Mouse (Mus musculus) kidney, embryonic 14.5 days (tissue): ENCODE measurements at regions not wholly inside any gene's neighbourhood (a gene's known extent, or its start where the extent isn't known, plus 50 kb on each side); places are given as distances from the start of the nearest gene placed in this dataset.

Source experiments
- ATAC-seq: fragments of 200-750 bp; cut with Nextera tagmentation; 2 replicates; pipeline ENCODE4 v1.8.0; 2017; ENCODE audit warnings: moderate number of reproducible peaks, mild to moderate bottlenecking, moderate TSS enrichment, moderate library complexity; ENCODE audit not compliant: low FRiP score, low TSS enrichment
- H3K27ac ChIP-seq: fragments of 300-500 bp; sonication (generic); 2 replicates; pipeline ENCODE4 v1.5.1; 2014; ENCODE audit warnings: low read depth, mild to moderate bottlenecking, low read length, moderate library complexity, mixed read lengths
- H3K27me3 ChIP-seq: fragments of 300-500 bp; sonication (generic); 2 replicates; pipeline ENCODE4 v1.6.1; 2014; ENCODE audit warnings: mild to moderate bottlenecking, low read length; ENCODE audit not compliant: control insufficient read depth, insufficient read depth
- H3K36me3 ChIP-seq: fragments of 300-500 bp; sonication (generic); 2 replicates; pipeline ENCODE4 v1.6.1; 2014; ENCODE audit warnings: low read length, mixed read lengths; ENCODE audit not compliant: control insufficient read depth, insufficient read depth
- H3K4me1 ChIP-seq: fragments of 300-500 bp; sonication (generic); 2 replicates; pipeline ENCODE4 v1.6.1; 2014; ENCODE audit warnings: low read length, mixed read lengths; ENCODE audit not compliant: control insufficient read depth, insufficient read depth
- H3K4me2 ChIP-seq: fragments of 300-500 bp; sonication (generic); replicated peaks from 2 replicates; pipeline ENCODE4 v1.6.1; 2014; ENCODE audit warnings: low read depth, mild to moderate bottlenecking, low read length
- H3K4me3 ChIP-seq: fragments of 300-500 bp; sonication (generic); 2 replicates; pipeline ENCODE4 v1.5.1; 2014; ENCODE audit warnings: mild to moderate bottlenecking, low read length
- H3K9ac ChIP-seq: fragments of 300-500 bp; sonication (generic); 2 replicates; pipeline ENCODE4 v1.6.1; 2014; ENCODE audit warnings: low read depth, mild to moderate bottlenecking, low read length, moderate library complexity
- H3K9me3 ChIP-seq: fragments of 300-500 bp; sonication (generic); 2 replicates; pipeline ENCODE4 v1.6.1; 2016; ENCODE audit warnings: low read length; ENCODE audit not compliant: control insufficient read depth
- WGBS: fragments of 180-500 bp; shearing (Covaris S2); extraction: QIAGEN DNeasy Blood & Tissue Kit; methylation state at CpG from one replicate; pipeline ENCODE4 v1.1.7; 2014; 5-methylcytosine and 5-hydroxymethylcytosine counted together

- 71% methylated on average over 5 of the region's 5 CpGs for WGBS
- Histone ChIP-seq H3K9me3 (no peaks in the 10 kb centered on the region), H3K27ac (no peak overlapping the region), H3K4me2 (no peak overlapping the region), H3K9ac (no peak overlapping the region), H3K27me3 (no peaks in the 10 kb centered on the region), H3K4me1 (no peaks in the 10 kb centered on the region), H3K36me3 (no peaks in the 10 kb centered on the region), H3K4me3 (no peak overlapping the region)
- no peak for ATAC-seq
Observed at GRCm38 (mm10) chr9:91566006-91566641, 200.5 kb upstream of the Zic1 start.

- no peaks in the 10 kb centered on the region for H3K27me3 ChIP-seq
- no peak overlapping the region for H3K27ac ChIP-seq
- no peak overlapping the region for H3K4me3 ChIP-seq
- H3K4me1 ChIP-seq: no peaks in the 10 kb centered on the region
- no peaks in the 10 kb centered on the region for H3K9me3 ChIP-seq
- no peak overlapping the region for H3K9ac ChIP-seq
- no peak for ATAC-seq
- WGBS: 70% methylated on average over 2 of the region's 2 CpGs
- H3K4me2 ChIP-seq: no peak overlapping the region
- no peaks in the 10 kb centered on the region for H3K36me3 ChIP-seq
Observed at GRCm38 (mm10) chr9:91561331-91561730, 195.7 kb upstream of the Zic1 start.

GRCm38 (mm10) chr9:91559794-91560193 is 194.2 kb upstream of the Zic1 start:
- H3K9me3 ChIP-seq: no peaks in the 10 kb centered on the region
- no peak for ATAC-seq
- H3K27me3 ChIP-seq: no peaks in the 10 kb centered on the region
- H3K27ac ChIP-seq: no peak overlapping the region
- 85% methylated on average over 6 of the region's 6 CpGs for WGBS
- no peak overlapping the region for H3K9ac ChIP-seq
- H3K36me3 ChIP-seq: no peaks in the 10 kb centered on the region
- no peak overlapping the region for H3K4me2 ChIP-seq
- no peaks in the 10 kb centered on the region for H3K4me1 ChIP-seq
- no peak overlapping the region for H3K4me3 ChIP-seq

GRCm38 (mm10) chr9:91547051-91547450 is 181.4 kb upstream of the Zic1 start:
- no peak overlapping the region for H3K9ac ChIP-seq
- 69% methylated on average over 4 of the region's 4 CpGs for WGBS
- no peaks in the 10 kb centered on the region for H3K27me3 ChIP-seq
- H3K9me3 ChIP-seq: no peaks in the 10 kb centered on the region
- H3K4me2 ChIP-seq: no peak overlapping the region
- no peaks in the 10 kb centered on the region for H3K36me3 ChIP-seq
- no peak overlapping the region for H3K27ac ChIP-seq
- no peak overlapping the region for H3K4me3 ChIP-seq
- no peak for ATAC-seq
- no peaks in the 10 kb centered on the region for H3K4me1 ChIP-seq

GRCm38 (mm10) chr9:91545402-91545801 is 179.8 kb upstream of the Zic1 start:
- Histone ChIP-seq H3K4me1 (no peaks in the 10 kb centered on the region), H3K4me2 (no peak overlapping the region), H3K9me3 (no peaks in the 10 kb centered on the region), H3K9ac (no peak overlapping the region), H3K36me3 (no peaks in the 10 kb centered on the region), H3K27ac (no peak overlapping the region), H3K27me3 (no peaks in the 10 kb centered on the region), H3K4me3 (no peak overlapping the region)
- ATAC-seq: no peak
- 71% methylated on average over 6 of the region's 6 CpGs for WGBS

- no peak for ATAC-seq
- no peak overlapping the region for H3K4me3 ChIP-seq
- H3K9me3 ChIP-seq: no peaks in the 10 kb centered on the region
- H3K9ac ChIP-seq: no peak overlapping the region
- no peaks in the 10 kb centered on the region for H3K36me3 ChIP-seq
- no peak overlapping the region for H3K4me2 ChIP-seq
- no peak overlapping the region for H3K27ac ChIP-seq
- H3K27me3 ChIP-seq: no peaks in the 10 kb centered on the region
- 88% methylated on average over 3 of the region's 3 CpGs for WGBS
- H3K4me1 ChIP-seq: no peaks in the 10 kb centered on the region
Observed at GRCm38 (mm10) chr9:91528838-91529475, 163.3 kb upstream of the Zic1 start.

GRCm38 (mm10) chr9:91528388-91528787 is 162.8 kb upstream of the Zic1 start:
- no peak for ATAC-seq
- Histone ChIP-seq H3K9ac (no peak overlapping the region), H3K4me3 (no peak overlapping the region), H3K4me1 (no peaks in the 10 kb centered on the region), H3K27me3 (no peaks in the 10 kb centered on the region), H3K36me3 (no peaks in the 10 kb centered on the region), H3K4me2 (no peak overlapping the region), H3K9me3 (no peaks in the 10 kb centered on the region), H3K27ac (no peak overlapping the region)
- 81% methylated on average over 5 of the region's 5 CpGs for WGBS

GRCm38 (mm10) chr9:91520521-91520920 is 154.9 kb upstream of the Zic1 start:
- Histone ChIP-seq H3K4me3 (no peak overlapping the region), H3K9ac (no peak overlapping the region), H3K36me3 (no peaks in the 10 kb centered on the region), H3K4me2 (no peak overlapping the region), H3K9me3 (no peaks in the 10 kb centered on the region), H3K27ac (no peak overlapping the region), H3K4me1 (no peaks in the 10 kb centered on the region), H3K27me3 (no peaks in the 10 kb centered on the region)
- WGBS: 58% methylated on average over 3 of the region's 3 CpGs
- no peak for ATAC-seq

- WGBS: 88% methylated on average over 3 of the region's 3 CpGs
- no peak overlapping the region for H3K4me3 ChIP-seq
- H3K36me3 ChIP-seq: no peaks in the 10 kb centered on the region
- no peak overlapping the region for H3K9ac ChIP-seq
- H3K4me2 ChIP-seq: no peak overlapping the region
- H3K27ac ChIP-seq: no peak overlapping the region
- H3K27me3 ChIP-seq: no peaks in the 10 kb centered on the region
- no peak for ATAC-seq
- H3K9me3 ChIP-seq: no peaks in the 10 kb centered on the region
- H3K4me1 ChIP-seq: no peaks in the 10 kb centered on the region
Observed at GRCm38 (mm10) chr9:91509672-91510071, 144.1 kb upstream of the Zic1 start.
